In the genomic region with DNA sequence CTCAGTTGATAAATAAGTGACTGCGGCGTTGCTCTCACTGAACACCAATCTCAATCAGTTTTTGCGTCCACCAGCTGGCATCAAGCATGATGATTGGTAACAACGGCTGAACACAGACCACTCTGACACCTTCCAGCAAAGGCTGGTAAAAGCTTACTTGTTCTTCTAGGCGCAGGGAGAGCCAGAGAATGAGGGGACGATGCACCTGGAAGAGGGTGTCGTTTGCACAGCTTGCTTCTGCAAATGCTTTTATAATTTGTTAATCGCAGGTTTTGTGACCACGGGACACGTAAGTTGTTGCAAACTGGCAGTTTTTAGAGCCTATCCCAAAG, we compare ENCODE assay signal across 9 mouse cellular contexts. TPM values are rescaled to one million over a fixed set of nuclear protein-coding genes. Genes with fewer than 3 reads are reported as not detected.
DNase-seq lines count a peak whose midpoint lies in the region; ATAC-seq and TF ChIP-seq lines count a peak whose summit lies in the region.
"Had no signal": no experiment of that assay in that cellular context is flagged by ENCODE, and none has a peak within 500 bp of the region (broad histone marks: within the 10 kb centered on the region; RNA-seq: fewer than 3 reads in every experiment).

No protein-coding gene starts in this region.

- no peak for TF ChIP-seq CTCF in intestine, postnatal 0 days (IDR thresholded peaks at IDR 0.05; ENCODE audit: low read depth)

- WGBS in intestine, embryonic 14.5 days, result 51% methylated on average over 10 of the region's 10 CpGs
- 54% methylated on average over 10 of the region's 10 CpGs for WGBS in intestine, postnatal 0 days
- WGBS in embryonic facial prominence, embryonic 14.5 days, result 36% methylated on average over 10 of the region's 10 CpGs
- WGBS in hindbrain, embryonic 10.5 days, result 54% methylated on average over 10 of the region's 10 CpGs
- WGBS in midbrain, embryonic 13.5 days, result 33% methylated on average over 10 of the region's 10 CpGs

- H3K9me3 ChIP-seq in intestine, embryonic 14.5 days (ENCODE audit: control insufficient read depth, low read length), result no peaks in the 10 kb centered on the region
- no peaks in the 10 kb centered on the region for H3K9me3 ChIP-seq in intestine, postnatal 0 days (ENCODE audit: control insufficient read depth)
- no peaks in the 10 kb centered on the region for H3K9me3 ChIP-seq in embryonic facial prominence, embryonic 14.5 days (ENCODE audit: control insufficient read depth, low read length)
- H3K9me3 ChIP-seq in hindbrain, embryonic 10.5 days, result 0 out of 2 replicates have a peak, but pooled peaks cover 2% of the 10 kb centered on the region
- H3K9me3 ChIP-seq in midbrain, embryonic 13.5 days, result no peaks in the 10 kb centered on the region
- H3K9me3 ChIP-seq: liver, embryonic 13.5 days had no signal

- DNase-seq in intestine, embryonic 14.5 days (ENCODE audit: low spot score), result no peak
- DNase-seq in embryonic facial prominence, embryonic 14.5 days (ENCODE audit: low spot score), result no peak
- DNase-seq in hindbrain, embryonic 10.5 days (ENCODE audit: low spot score), result no peak
- DNase-seq in yolk sac, embryonic 10.5 days (ENCODE audit: low spot score), result no peak
- no peak for DNase-seq in spleen, adult 18-20 months
- no peak for DNase-seq in adrenal gland, adult 18-20 months (ENCODE audit: low spot score in 2 of 2)
- DNase-seq: liver, embryonic 13.5 days had no signal

- H3K4me3 ChIP-seq in intestine, embryonic 14.5 days (ENCODE audit: low read depth, low read length), result no peak overlapping the region
- H3K4me3 ChIP-seq in intestine, postnatal 0 days (ENCODE audit: low read depth, low read length), result no peak overlapping the region
- H3K4me3 ChIP-seq in embryonic facial prominence, embryonic 14.5 days (ENCODE audit: low read depth, low read length), result no peak overlapping the region
- peak overlapping the region; percentile 33 for H3K4me3 ChIP-seq in hindbrain, embryonic 10.5 days
- peak overlapping the region; percentile 3 for H3K4me3 ChIP-seq in midbrain, embryonic 13.5 days (replicated peaks)
- H3K4me3 ChIP-seq: liver, embryonic 13.5 days had no signal

- peak overlapping the region; percentile 35; the same call in 1 of the 2 replicates for H3K4me2 ChIP-seq in intestine, embryonic 14.5 days (ENCODE audit: low read length)
- no peak overlapping the region for H3K4me2 ChIP-seq in intestine, postnatal 0 days (replicated peaks; ENCODE audit: low read depth)
- H3K4me2 ChIP-seq in embryonic facial prominence, embryonic 14.5 days (ENCODE audit: low read depth, low read length), result peak overlapping the region; percentile 29
- H3K4me2 ChIP-seq in midbrain, embryonic 13.5 days (replicated peaks), result peak overlapping the region; percentile 50
- H3K4me2 ChIP-seq: liver, embryonic 13.5 days had no signal

- no peak overlapping the region for H3K27ac ChIP-seq in intestine, embryonic 14.5 days (ENCODE audit: low read depth)
- no peak overlapping the region for H3K27ac ChIP-seq in intestine, postnatal 0 days (ENCODE audit: low read depth, low read length)
- no peak overlapping the region for H3K27ac ChIP-seq in embryonic facial prominence, embryonic 14.5 days (replicated peaks; ENCODE audit: low read depth, low read length)
- 0 out of 2 replicates have a peak overlapping the region, but pooled peaks have one; percentile 35 for H3K27ac ChIP-seq in hindbrain, embryonic 10.5 days
- peak overlapping the region; percentile 87 for H3K27ac ChIP-seq in midbrain, embryonic 13.5 days
- H3K27ac ChIP-seq: liver, embryonic 13.5 days had no signal

- H3K9ac ChIP-seq in intestine, embryonic 14.5 days (ENCODE audit: low read length), result no peak overlapping the region
- no peak overlapping the region for H3K9ac ChIP-seq in intestine, postnatal 0 days (ENCODE audit: low read depth, low read length)
- H3K9ac ChIP-seq in embryonic facial prominence, embryonic 14.5 days (ENCODE audit: low read depth, low read length), result no peak overlapping the region
- peak overlapping the region; percentile 54; the same call in 1 of the 2 replicates for H3K9ac ChIP-seq in midbrain, embryonic 13.5 days (replicated peaks)
- H3K9ac ChIP-seq: liver, embryonic 13.5 days had no signal

- no peaks in the 10 kb centered on the region for H3K36me3 ChIP-seq in intestine, embryonic 14.5 days (ENCODE audit: control insufficient read depth, insufficient read depth, low read length)
- H3K36me3 ChIP-seq in intestine, postnatal 0 days (ENCODE audit: control insufficient read depth, insufficient read depth), result no peaks in the 10 kb centered on the region
- no peaks in the 10 kb centered on the region for H3K36me3 ChIP-seq in embryonic facial prominence, embryonic 14.5 days (ENCODE audit: control insufficient read depth, insufficient read depth, low read length)
- no peaks in the 10 kb centered on the region for H3K36me3 ChIP-seq in hindbrain, embryonic 10.5 days
- H3K36me3 ChIP-seq in midbrain, embryonic 13.5 days, result no peaks in the 10 kb centered on the region
- H3K36me3 ChIP-seq: liver, embryonic 13.5 days had no signal

- H3K4me1 ChIP-seq in intestine, embryonic 14.5 days (replicated peaks; ENCODE audit: control insufficient read depth, insufficient read depth, low read length), result peaks cover 11% of the 10 kb centered on the region
- no peaks in the 10 kb centered on the region for H3K4me1 ChIP-seq in intestine, postnatal 0 days (replicated peaks; ENCODE audit: control insufficient read depth, insufficient read depth, low read length)
- H3K4me1 ChIP-seq in embryonic facial prominence, embryonic 14.5 days (ENCODE audit: control insufficient read depth, insufficient read depth, low read length), result 0 out of 2 replicates have a peak, but pooled peaks cover 6% of the 10 kb centered on the region
- H3K4me1 ChIP-seq in hindbrain, embryonic 10.5 days (replicated peaks), result peaks cover 20% of the 10 kb centered on the region
- peaks cover 24% of the 10 kb centered on the region for H3K4me1 ChIP-seq in midbrain, embryonic 13.5 days (replicated peaks)
- H3K4me1 ChIP-seq: liver, embryonic 13.5 days had no signal

- no peak for ATAC-seq in intestine, embryonic 14.5 days (replicated peaks; ENCODE audit: low FRiP score, low TSS enrichment, low read depth)
- ATAC-seq in intestine, postnatal 0 days, result no peak
- peak; percentile 35; the same call in 1 of the 2 replicates for ATAC-seq in embryonic facial prominence, embryonic 14.5 days (ENCODE audit: low read depth)
- ATAC-seq in midbrain, embryonic 13.5 days, result peak; percentile 57

- no peaks in the 10 kb centered on the region for H3K27me3 ChIP-seq in intestine, embryonic 14.5 days (replicated peaks; ENCODE audit: control insufficient read depth, insufficient read depth, low read length)
- H3K27me3 ChIP-seq in intestine, postnatal 0 days (replicated peaks; ENCODE audit: control insufficient read depth, insufficient read depth, low read length), result no peaks in the 10 kb centered on the region
- H3K27me3 ChIP-seq in embryonic facial prominence, embryonic 14.5 days (replicated peaks; ENCODE audit: control insufficient read depth, insufficient read depth, low read length), result no peaks in the 10 kb centered on the region
- H3K27me3 ChIP-seq in hindbrain, embryonic 10.5 days (ENCODE audit: insufficient read depth, poor library complexity, severe bottlenecking), result peaks cover 14% of the 10 kb centered on the region; the same call in 1 of the 2 replicates
- H3K27me3 ChIP-seq in midbrain, embryonic 13.5 days, result no peaks in the 10 kb centered on the region
- H3K27me3 ChIP-seq: liver, embryonic 13.5 days had no signal

RNA-seq across cellular contexts. Expression of a gene that starts 51.4 kb away (rescaled TPM):
- 49.8 and 51.7 TPM in 2 replicates for polyA plus RNA-seq in intestine, embryonic 14.5 days (2014; fragmentation: Nextera tagmentation; extraction: Ambion mirVana)
- polyA plus RNA-seq in intestine, postnatal 0 days (2015; fragmentation: Nextera tagmentation; extraction: Ambion mirVana), result 26.6 TPM in 2 replicates
- polyA plus RNA-seq in embryonic facial prominence, embryonic 14.5 days (2014; fragmentation: Nextera tagmentation; extraction: Ambion mirVana), result 37.2 and 37.6 TPM in 2 replicates
- 46.9 and 52.1 TPM in 2 replicates for polyA plus RNA-seq in hindbrain, embryonic 10.5 days (2016; fragmentation: Nextera tagmentation; extraction: Ambion mirVana)
- 39.4 and 40.5 TPM in 2 replicates for polyA plus RNA-seq in midbrain, embryonic 13.5 days (2015; fragmentation: Nextera tagmentation; extraction: Ambion mirVana)
- total RNA-seq in adrenal gland, adult 18-20 months (2021), result 10 to 100 TPM; 28.4 to 35.4 TPM

RNA-seq across cellular contexts. Expression of a gene that starts 51.8 kb away (rescaled TPM):
- polyA plus RNA-seq in intestine, embryonic 14.5 days (2014; fragmentation: Nextera tagmentation; extraction: Ambion mirVana), result 171 and 192 TPM in 2 replicates
- polyA plus RNA-seq in intestine, postnatal 0 days (2015; fragmentation: Nextera tagmentation; extraction: Ambion mirVana), result 61.6 and 63.2 TPM in 2 replicates
- polyA plus RNA-seq in embryonic facial prominence, embryonic 14.5 days (2014; fragmentation: Nextera tagmentation; extraction: Ambion mirVana), result 148 and 178 TPM in 2 replicates
- 193 and 212 TPM in 2 replicates for polyA plus RNA-seq in hindbrain, embryonic 10.5 days (2016; fragmentation: Nextera tagmentation; extraction: Ambion mirVana)
- 270 and 276 TPM in 2 replicates for polyA plus RNA-seq in midbrain, embryonic 13.5 days (2015; fragmentation: Nextera tagmentation; extraction: Ambion mirVana)
- total RNA-seq in adrenal gland, adult 18-20 months (2021), result 100 to 1,000 TPM in 1 of 2 experiments, 10 to 100 TPM in 1; 89.6 to 124 TPM

Comparison
In these comparisons a context has a peak if more than half of its experiments do, and no peak if none do; other contexts are left out.
1. ATAC-seq: peak in embryonic facial prominence, embryonic 14.5 days (single experiment) and midbrain, embryonic 13.5 days (single experiment); none in intestine, embryonic 14.5 days (single experiment) and intestine, postnatal 0 days (single experiment).
2. H3K27ac ChIP-seq: peak in hindbrain, embryonic 10.5 days (single experiment) and midbrain, embryonic 13.5 days (single experiment); none in intestine, embryonic 14.5 days (single experiment), intestine, postnatal 0 days (single experiment) and embryonic facial prominence, embryonic 14.5 days (single experiment).
3. H3K4me3 ChIP-seq: peak in hindbrain, embryonic 10.5 days (single experiment) and midbrain, embryonic 13.5 days (single experiment); none in intestine, embryonic 14.5 days (single experiment), intestine, postnatal 0 days (single experiment) and embryonic facial prominence, embryonic 14.5 days (single experiment).